Mouse (Mus musculus) heart, embryonic 16.5 days (tissue): ENCODE measurements around the gene Plaur. TPM values are rescaled to one million over a fixed set of nuclear protein-coding genes. Genes with fewer than 3 reads are reported as not detected.

Experiments used
- ATAC-seq: fragments of 200-750 bp; cut with Nextera tagmentation; replicated peaks from 2 replicates; pipeline ENCODE4 v1.8.0; 2017; ENCODE audit warnings: moderate number of reproducible peaks; ENCODE audit not compliant: insufficient read depth, low FRiP score; ENCODE audit errors: extremely low read depth
- H3K27ac ChIP-seq: fragments of 300-500 bp; sonication (generic); 2 replicates; pipeline ENCODE4 v1.5.1; 2014; ENCODE audit warnings: mild to moderate bottlenecking, low read length, control low read depth, moderate library complexity
- H3K27me3 ChIP-seq: fragments of 300-500 bp; sonication (generic); 2 replicates; pipeline ENCODE4 v1.6.1; 2014; ENCODE audit warnings: low read length, mixed read lengths; ENCODE audit not compliant: control insufficient read depth, insufficient read depth
- H3K36me3 ChIP-seq: fragments of 300-500 bp; sonication (generic); 2 replicates; pipeline ENCODE4 v1.6.1; 2014; ENCODE audit not compliant: control insufficient read depth, insufficient read depth
- H3K4me1 ChIP-seq: fragments of 300-500 bp; sonication (generic); 2 replicates; pipeline ENCODE4 v1.6.1; 2014; ENCODE audit warnings: low read length, mixed read lengths; ENCODE audit not compliant: control insufficient read depth, insufficient read depth
- H3K4me2 ChIP-seq: fragments of 300-500 bp; sonication (generic); 2 replicates; pipeline ENCODE4 v1.6.1; 2014; ENCODE audit warnings: low read depth, mild to moderate bottlenecking, control low read depth, low read length
- H3K4me3 ChIP-seq: fragments of 300-500 bp; sonication (generic); 2 replicates; pipeline ENCODE4 v1.5.1; 2014; ENCODE audit warnings: mild to moderate bottlenecking, control low read depth, low read length
- H3K9ac ChIP-seq: fragments of 300-500 bp; sonication (generic); 2 replicates; pipeline ENCODE4 v1.6.1; 2014; ENCODE audit warnings: low read length, control low read depth
- H3K9me3 ChIP-seq: fragments of 300-500 bp; sonication (generic); replicated peaks from 2 replicates; pipeline ENCODE4 v1.6.1; 2016; ENCODE audit warnings: low read length; ENCODE audit not compliant: control insufficient read depth
- WGBS: fragments of 180-500 bp; shearing (Covaris S2); extraction: QIAGEN DNeasy Blood & Tissue Kit; methylation state at CpG from one replicate; pipeline ENCODE4 v1.1.7; 2014; 5-methylcytosine and 5-hydroxymethylcytosine counted together
- polyA plus RNA-seq: library from polyadenylated mRNA; unstranded; fragments of >200 nt; fragmentation: Nextera tagmentation; extraction: Ambion mirVana; gene quantifications from 2 replicates; pipeline ENCODE4 v1.2.1, GENCODE M21; 2015

Plaur gene
- polyA plus RNA-seq, 1 experiment from 2014 or later, result 8.1 TPM

- H3K27me3 ChIP-seq, result no peaks in the 10 kb centered on the region
- H3K9me3 ChIP-seq, result no peaks in the 10 kb centered on the region
- no peaks in the 10 kb centered on the region for H3K4me1 ChIP-seq
- no peak overlapping the region for H3K27ac ChIP-seq
- H3K36me3 ChIP-seq, result no peaks in the 10 kb centered on the region
- 78% methylated on average over 6 of the region's 6 CpGs for WGBS
- H3K4me2 ChIP-seq, result no peak overlapping the region
- no peak overlapping the region for H3K9ac ChIP-seq
- no peak overlapping the region for H3K4me3 ChIP-seq
- no peak for ATAC-seq
Observed at GRCm38 (mm10) chr7:24523723-24524122, 61.4 kb downstream of the Plaur start.

GRCm38 (mm10) chr7:24524978-24525377, 62.7 kb downstream of the Plaur start:
- Histone ChIP-seq H3K9ac (no peak overlapping the region), H3K4me2 (no peak overlapping the region), H3K27me3 (no peaks in the 10 kb centered on the region), H3K9me3 (no peaks in the 10 kb centered on the region), H3K4me1 (peaks cover 6% of the 10 kb centered on the region), H3K36me3 (no peaks in the 10 kb centered on the region), H3K27ac (no peak overlapping the region), H3K4me3 (no peak overlapping the region)
- WGBS, result 78% methylated on average over 6 of the region's 6 CpGs
- ATAC-seq, result no peak

Other genes starting within 250 kb of the Plaur start
- gene Zfp109, start 224.9 kb upstream of the Plaur start, polyA plus RNA-seq, result 3.6 TPM in 2 replicates
- 2.1 and 2.7 TPM in 2 replicates for gene Zfp108, start 207.7 kb upstream of the Plaur start, polyA plus RNA-seq
- gene Zfp93, start 192.1 kb upstream of the Plaur start, polyA plus RNA-seq, result 5.8 and 6.7 TPM in 2 replicates
- gene Zfp61, start 161.3 kb upstream of the Plaur start, polyA plus RNA-seq, result 16.6 and 16.8 TPM in 2 replicates
- gene Zfp94, start 145.8 kb upstream of the Plaur start, polyA plus RNA-seq, result 5.1 and 5.2 TPM in 2 replicates
- 0.17 and 0.30 TPM in 2 replicates for gene Tescl, start 128.5 kb upstream of the Plaur start, polyA plus RNA-seq
- gene Lypd5, start 113.3 kb upstream of the Plaur start, polyA plus RNA-seq, result not detected in 2 replicates
- 5.2 and 10.9 TPM in 2 replicates for gene Kcnn4, start 92.2 kb upstream of the Plaur start, polyA plus RNA-seq
- 18.7 and 20.5 TPM in 2 replicates for gene Smg9, start 62.9 kb upstream of the Plaur start, polyA plus RNA-seq
- gene Irgc1, start 10.2 kb upstream of the Plaur start, polyA plus RNA-seq, result 0.29 TPM in 1 of 2 replicates, not detected in the other
- 1.2 and 1.3 TPM in 2 replicates for gene Cadm4, start 19.5 kb downstream of the Plaur start, polyA plus RNA-seq
- gene Zfp428, start 44.5 kb downstream of the Plaur start, polyA plus RNA-seq, result 40.9 and 43.0 TPM in 2 replicates
- gene AC161166.1, start 50.0 kb downstream of the Plaur start, polyA plus RNA-seq, result 0.26 and 0.35 TPM in 2 replicates
- gene Irgq, start 68.2 kb downstream of the Plaur start, polyA plus RNA-seq, result 6.1 and 6.8 TPM in 2 replicates
- 0.17 TPM in 2 replicates for gene Pinlyp, start 83.6 kb downstream of the Plaur start, polyA plus RNA-seq
- 79.7 and 91.5 TPM in 2 replicates for gene Xrcc1, start 83.8 kb downstream of the Plaur start, polyA plus RNA-seq
- 23.5 and 26.1 TPM in 2 replicates for gene Ethe1, start 125.1 kb downstream of the Plaur start, polyA plus RNA-seq
- gene Zfp575, start 125.2 kb downstream of the Plaur start, polyA plus RNA-seq, result 0.87 and 0.96 TPM in 2 replicates
- gene Phldb3, start 148.3 kb downstream of the Plaur start, polyA plus RNA-seq, result 0.09 and 0.17 TPM in 2 replicates
- 0.08 TPM in 1 of 2 replicates, not detected in the other for gene Lypd3, start 174.1 kb downstream of the Plaur start, polyA plus RNA-seq
- gene Tex101, start 214.2 kb downstream of the Plaur start, polyA plus RNA-seq, result not detected in 2 replicates
- gene BC049730, start 246.8 kb downstream of the Plaur start, polyA plus RNA-seq, result not detected in 2 replicates